Mouse (Mus musculus): ENCODE results near the gene Padi4. TPM values are rescaled to one million over a fixed set of nuclear protein-coding genes. Genes with fewer than 3 reads are reported as not detected.
A peak's percentile ranks its signal among the peaks of the same experiment; 100 is the strongest.

Padi4 gene
- polyA plus RNA-seq, 1 experiment from 2014 or later, result 1.7 TPM

DNA sequence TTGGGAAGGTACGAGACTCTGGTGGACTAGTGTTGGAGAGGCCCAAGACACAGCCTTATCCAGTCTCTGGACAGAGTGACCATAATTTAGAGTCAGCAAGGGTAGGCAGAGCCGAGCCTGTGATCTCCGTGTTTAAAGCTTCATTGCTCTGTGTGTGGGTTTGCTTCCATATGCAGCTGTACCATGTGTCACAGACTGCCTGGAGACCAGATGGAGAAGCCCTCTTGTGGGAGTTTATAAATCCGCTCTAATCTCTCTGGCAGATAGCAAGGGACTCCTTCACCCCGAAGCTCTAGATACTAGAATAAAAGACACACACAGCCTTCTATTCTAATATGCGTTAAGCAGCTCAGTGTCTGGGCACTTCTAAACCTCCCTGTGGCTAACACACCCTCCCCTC is 49.3 kb downstream of the Padi4 start:
- ATAC-seq (ENCODE audit: insufficient read depth, low FRiP score, low read depth), result no peak
- WGBS, result 58% methylated on average over 6 of the region's 6 CpGs
- Histone ChIP-seq H3K4me3 (replicated peaks) (no peak overlapping the region), H3K9ac (no peak overlapping the region), H3K27ac (no peak overlapping the region), H3K9me3 (no peaks in the 10 kb centered on the region), H3K4me1 (0 out of 2 replicates have a peak, but pooled peaks cover 4% of the 10 kb centered on the region), H3K36me3 (peaks cover 27% of the 10 kb centered on the region), H3K27me3 (replicated peaks) (no peaks in the 10 kb centered on the region), H3K4me2 (no peak overlapping the region)

DNA sequence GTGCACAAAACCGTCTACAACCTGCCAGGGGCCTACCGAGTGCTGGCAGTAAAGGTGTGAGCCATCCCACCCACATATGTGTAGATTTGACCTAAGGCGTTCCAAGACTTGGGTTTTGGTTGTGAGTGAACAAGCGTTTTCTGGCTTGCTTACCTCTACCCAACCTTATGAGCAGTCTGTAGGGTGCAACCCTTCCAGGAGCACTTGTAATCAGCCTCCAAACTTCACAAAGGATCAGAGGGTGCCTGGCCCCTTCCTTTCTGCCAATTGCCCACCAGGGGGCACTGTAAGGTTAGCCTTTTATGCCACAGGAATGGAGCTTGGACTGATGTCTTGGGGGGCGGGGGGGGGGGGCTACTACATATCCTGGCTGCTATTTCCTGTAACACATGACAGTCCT is 50.2 kb downstream of the Padi4 start:
- no peak overlapping the region for H3K9ac ChIP-seq
- no peak overlapping the region for H3K4me3 ChIP-seq (replicated peaks)
- WGBS, result 49% methylated on average over 5 of the region's 5 CpGs
- H3K4me1 ChIP-seq, result 0 out of 2 replicates have a peak, but pooled peaks cover 4% of the 10 kb centered on the region
- no peaks in the 10 kb centered on the region for H3K9me3 ChIP-seq
- no peak; the same call in 1 of the 2 replicates for ATAC-seq (ENCODE audit: insufficient read depth, low FRiP score, low read depth)
- H3K27ac ChIP-seq, result no peak overlapping the region
- peaks cover 34% of the 10 kb centered on the region for H3K36me3 ChIP-seq
- H3K27me3 ChIP-seq (replicated peaks), result no peaks in the 10 kb centered on the region
- H3K4me2 ChIP-seq, result no peak overlapping the region

DNA sequence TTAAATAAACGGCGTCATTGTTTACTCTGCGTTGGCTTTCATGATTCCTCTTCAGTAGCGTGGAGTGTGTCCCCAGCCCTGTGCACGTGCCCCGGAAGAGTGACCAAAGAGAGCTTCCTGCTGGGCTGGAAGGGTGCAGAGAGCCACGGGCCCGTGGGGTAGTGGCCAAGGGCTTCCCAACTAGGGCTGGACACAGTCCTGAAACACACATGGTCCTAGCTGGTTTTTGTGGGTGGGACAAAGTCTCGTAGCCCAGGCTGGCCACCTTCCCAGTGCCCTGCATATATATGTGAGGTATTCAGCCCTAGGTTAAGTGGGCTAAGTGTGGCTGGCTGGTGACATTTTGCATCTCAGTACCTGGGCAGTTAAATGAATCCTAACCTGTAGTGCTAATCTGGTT is 50.8 kb downstream of the Padi4 start:
- H3K4me2 ChIP-seq, result no peak overlapping the region
- H3K27me3 ChIP-seq (replicated peaks), result no peaks in the 10 kb centered on the region
- no peaks in the 10 kb centered on the region for H3K9me3 ChIP-seq
- no peak overlapping the region for H3K27ac ChIP-seq
- no peak overlapping the region for H3K9ac ChIP-seq
- no peak for ATAC-seq (ENCODE audit: insufficient read depth, low FRiP score, low read depth)
- H3K4me3 ChIP-seq (replicated peaks), result no peak overlapping the region
- H3K4me1 ChIP-seq, result 0 out of 2 replicates have a peak, but pooled peaks cover 4% of the 10 kb centered on the region
- 77% methylated on average over 9 of the region's 9 CpGs for WGBS
- H3K36me3 ChIP-seq, result peaks cover 39% of the 10 kb centered on the region

DNA sequence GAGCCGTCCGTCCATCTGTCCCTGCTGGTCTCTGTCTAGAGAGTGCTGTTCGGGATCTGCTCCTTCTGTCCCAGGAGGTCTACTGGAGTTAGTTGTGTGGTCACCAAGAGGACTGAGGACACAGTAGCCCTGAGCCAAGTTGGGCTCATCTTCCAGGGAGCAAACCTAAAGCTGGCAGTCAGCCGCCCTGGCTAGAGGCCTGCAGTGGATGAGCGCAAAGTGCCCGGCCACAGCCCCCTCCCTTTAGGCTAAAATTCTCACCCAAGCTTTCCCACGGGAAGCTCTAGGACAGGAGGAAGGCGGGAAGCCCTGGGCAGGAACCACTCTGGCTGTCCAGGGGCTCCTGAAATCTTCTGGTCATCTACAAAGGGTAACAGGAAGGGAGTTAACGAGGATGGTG is 51.3 kb downstream of the Padi4 start:
- Histone ChIP-seq H3K27ac (no peak overlapping the region), H3K9me3 (no peaks in the 10 kb centered on the region), H3K27me3 (replicated peaks) (no peaks in the 10 kb centered on the region), H3K4me2 (no peak overlapping the region), H3K4me3 (replicated peaks) (no peak overlapping the region), H3K4me1 (0 out of 2 replicates have a peak, but pooled peaks cover 4% of the 10 kb centered on the region), H3K9ac (no peak overlapping the region), H3K36me3 (peaks cover 43% of the 10 kb centered on the region)
- ATAC-seq (ENCODE audit: insufficient read depth, low FRiP score, low read depth), result no peak
- WGBS, result 78% methylated on average over 9 of the region's 9 CpGs

- Histone ChIP-seq H3K27me3 (replicated peaks) (no peaks in the 10 kb centered on the region), H3K36me3 (peaks cover 47% of the 10 kb centered on the region), H3K27ac (no peak overlapping the region), H3K9me3 (no peaks in the 10 kb centered on the region), H3K9ac (no peak overlapping the region), H3K4me3 (replicated peaks) (no peak overlapping the region), H3K4me2 (no peak overlapping the region), H3K4me1 (0 out of 2 replicates have a peak, but pooled peaks cover 4% of the 10 kb centered on the region)
- ATAC-seq (ENCODE audit: insufficient read depth, low FRiP score, low read depth), result no peak
- WGBS, result 76% methylated on average over 20 of the region's 20 CpGs
Observed at GRCm38 (mm10) chr4:140721968-140722490, 52.0 kb downstream of the Padi4 start.

GRCm38 (mm10) chr4:140720091-140720490 is 53.9 kb downstream of the Padi4 start:
- H3K4me2 ChIP-seq, result no peak overlapping the region
- no peak for ATAC-seq (ENCODE audit: insufficient read depth, low FRiP score, low read depth)
- peak overlapping the region; percentile 40; the same call in 1 of the 2 replicates for H3K27ac ChIP-seq
- H3K27me3 ChIP-seq (replicated peaks), result no peaks in the 10 kb centered on the region
- 0 out of 2 replicates have a peak, but pooled peaks cover 4% of the 10 kb centered on the region for H3K4me1 ChIP-seq
- WGBS, result 75% methylated on average over 5 of the region's 5 CpGs
- no peak overlapping the region for H3K4me3 ChIP-seq (replicated peaks)
- no peak overlapping the region for H3K9ac ChIP-seq
- H3K9me3 ChIP-seq, result no peaks in the 10 kb centered on the region
- peaks cover 66% of the 10 kb centered on the region for H3K36me3 ChIP-seq

- no peak overlapping the region for H3K9ac ChIP-seq
- no peak overlapping the region for H3K27ac ChIP-seq
- no peak for ATAC-seq (ENCODE audit: insufficient read depth, low FRiP score, low read depth)
- no peak overlapping the region for H3K4me2 ChIP-seq
- 92% methylated on average over 9 of the region's 9 CpGs for WGBS
- H3K9me3 ChIP-seq, result no peaks in the 10 kb centered on the region
- H3K27me3 ChIP-seq (replicated peaks), result no peaks in the 10 kb centered on the region
- H3K4me3 ChIP-seq (replicated peaks), result no peak overlapping the region
- H3K4me1 ChIP-seq, result peaks cover 11% of the 10 kb centered on the region
- H3K36me3 ChIP-seq, result peaks cover 74% of the 10 kb centered on the region
Observed at GRCm38 (mm10) chr4:140718436-140718835, 55.6 kb downstream of the Padi4 start.

- 89% methylated on average over 11 of the region's 11 CpGs for WGBS
Observed at GRCm38 (mm10) chr4:140716994-140717393, 57.0 kb downstream of the Padi4 start.

GRCm38 (mm10) chr4:140714586-140714985 is 59.5 kb downstream of the Padi4 start:
- WGBS, result 72% methylated on average over 5 of the region's 5 CpGs

More at GRCm38 (mm10) chr4:140716994-140717393, 57.0 kb downstream of the Padi4 start:
- Histone ChIP-seq H3K4me1 (peaks cover 10% of the 10 kb centered on the region), H3K27ac (no peak overlapping the region), H3K9me3 (no peaks in the 10 kb centered on the region), H3K4me3 (replicated peaks) (no peak overlapping the region), H3K36me3 (peaks cover 77% of the 10 kb centered on the region), H3K9ac (no peak overlapping the region), H3K4me2 (no peak overlapping the region), H3K27me3 (replicated peaks) (no peaks in the 10 kb centered on the region)
- ATAC-seq (ENCODE audit: insufficient read depth, low FRiP score, low read depth), result no peak

DNA sequence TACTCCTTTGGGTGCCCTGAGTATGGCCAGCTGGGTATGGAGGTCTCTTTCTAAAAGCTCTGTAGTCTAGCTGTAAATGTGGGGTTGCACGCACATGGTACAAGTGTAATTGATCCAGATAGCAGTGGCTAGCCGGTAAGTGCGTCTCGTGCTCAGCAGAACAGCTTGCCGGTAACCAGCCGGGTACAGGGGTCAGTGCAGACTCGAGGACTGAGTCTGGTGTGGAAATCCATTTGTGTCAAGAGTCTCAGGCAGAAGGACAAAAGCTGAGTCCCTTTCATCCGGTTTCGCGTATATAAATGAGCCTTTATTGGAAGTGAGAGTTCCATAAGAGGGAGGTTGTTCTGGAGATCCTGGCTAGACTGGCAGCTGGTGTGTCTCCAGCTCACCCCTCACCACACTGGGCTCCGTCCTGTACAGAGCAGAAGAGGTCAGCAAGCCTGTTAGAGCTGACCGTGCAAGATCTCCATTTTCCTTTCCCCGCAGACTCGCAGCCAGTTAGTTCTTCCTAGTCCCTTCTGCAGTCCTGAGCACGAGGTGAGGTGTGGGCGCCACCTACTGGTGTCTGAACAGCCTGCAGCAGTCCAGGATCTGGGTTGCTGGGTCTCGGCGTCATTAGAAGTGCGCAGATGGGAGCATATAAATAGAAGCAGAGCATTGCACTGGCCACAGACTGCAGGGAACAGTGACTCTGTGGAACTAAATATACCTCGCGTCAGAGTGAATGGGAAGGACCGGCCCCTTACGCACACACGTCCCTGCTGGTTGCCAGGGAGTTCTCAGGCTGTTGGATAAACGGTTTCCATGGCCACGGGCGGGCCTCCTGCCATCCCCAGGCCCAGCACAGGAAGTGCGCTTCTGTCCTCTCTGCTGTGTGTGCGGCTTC is 60.3 kb downstream of the Padi4 start:
- WGBS, result 39% methylated on average over 29 of the region's 29 CpGs
- peak overlapping the region; percentile 45 for H3K27ac ChIP-seq
- peaks cover 18% of the 10 kb centered on the region for H3K4me1 ChIP-seq
- no peaks in the 10 kb centered on the region for H3K9me3 ChIP-seq
- ATAC-seq (ENCODE audit: insufficient read depth, low FRiP score, low read depth), result peak; percentile 82
- no peak overlapping the region for H3K4me3 ChIP-seq (replicated peaks)
- H3K9ac ChIP-seq, result no peak overlapping the region
- H3K27me3 ChIP-seq (replicated peaks), result no peaks in the 10 kb centered on the region
- H3K36me3 ChIP-seq, result peaks cover 79% of the 10 kb centered on the region
- no peak overlapping the region for H3K4me2 ChIP-seq

More at GRCm38 (mm10) chr4:140714586-140714985, 59.5 kb downstream of the Padi4 start:
- Histone ChIP-seq H3K27me3 (replicated peaks) (no peaks in the 10 kb centered on the region), H3K4me1 (peaks cover 10% of the 10 kb centered on the region), H3K27ac (no peak overlapping the region), H3K36me3 (peaks cover 76% of the 10 kb centered on the region), H3K4me2 (no peak overlapping the region), H3K4me3 (replicated peaks) (no peak overlapping the region), H3K9ac (no peak overlapping the region), H3K9me3 (no peaks in the 10 kb centered on the region)
- ATAC-seq (ENCODE audit: insufficient read depth, low FRiP score, low read depth), result no peak

DNA sequence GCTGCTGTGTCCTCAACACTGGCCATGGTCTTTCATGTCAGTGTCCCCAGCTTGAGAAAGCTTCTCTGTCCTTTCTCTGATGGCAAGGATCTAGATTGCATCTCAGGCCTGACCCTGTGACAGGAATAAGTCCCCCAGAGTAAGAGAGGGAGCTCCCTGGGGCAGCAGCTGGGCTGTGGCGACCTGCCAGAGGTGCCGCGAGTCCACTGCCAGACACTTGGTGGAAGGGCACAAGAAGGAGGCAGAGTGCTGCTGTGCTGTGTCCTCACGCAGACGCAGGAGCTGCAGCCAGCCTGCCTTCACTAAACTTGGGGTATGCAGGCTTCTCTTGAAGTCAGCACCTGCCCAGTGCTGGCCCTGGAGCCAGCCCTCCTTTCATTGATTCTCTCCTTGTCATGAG is 62.7 kb downstream of the Padi4 start:
- H3K27ac ChIP-seq, result no peak overlapping the region
- H3K4me3 ChIP-seq (replicated peaks), result no peak overlapping the region
- H3K27me3 ChIP-seq (replicated peaks), result no peaks in the 10 kb centered on the region
- H3K9ac ChIP-seq, result no peak overlapping the region
- peaks cover 39% of the 10 kb centered on the region for H3K4me1 ChIP-seq
- WGBS, result 79% methylated on average over 5 of the region's 5 CpGs
- H3K36me3 ChIP-seq, result peaks cover 61% of the 10 kb centered on the region
- H3K4me2 ChIP-seq, result no peak overlapping the region
- no peaks in the 10 kb centered on the region for H3K9me3 ChIP-seq
- no peak for ATAC-seq (ENCODE audit: insufficient read depth, low FRiP score, low read depth)

DNA sequence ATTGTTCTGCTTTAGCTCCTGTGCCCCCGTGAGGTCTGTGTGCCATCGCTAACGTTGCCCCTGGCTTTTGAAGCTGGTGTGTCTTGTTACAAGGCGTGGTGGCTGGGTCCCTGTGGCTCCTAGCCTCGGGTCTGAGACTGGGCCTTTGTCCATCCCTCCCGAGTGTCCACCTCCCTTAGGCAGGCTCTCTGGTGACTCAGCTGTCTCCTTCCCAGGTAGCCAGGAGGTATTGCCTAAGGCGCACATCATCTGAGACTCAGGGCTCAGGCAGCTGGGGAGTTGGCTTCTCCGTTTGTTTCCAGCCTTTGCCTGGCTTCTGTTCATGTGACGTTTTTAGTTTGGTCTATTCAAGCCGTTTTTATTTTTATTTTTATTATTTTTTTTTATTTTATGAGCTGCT is 63.3 kb downstream of the Padi4 start:
- no peaks in the 10 kb centered on the region for H3K27me3 ChIP-seq (replicated peaks)
- H3K36me3 ChIP-seq, result peaks cover 56% of the 10 kb centered on the region
- no peak overlapping the region for H3K4me3 ChIP-seq (replicated peaks)
- H3K27ac ChIP-seq, result no peak overlapping the region
- no peak overlapping the region for H3K9ac ChIP-seq
- H3K4me1 ChIP-seq, result peaks cover 43% of the 10 kb centered on the region
- no peaks in the 10 kb centered on the region for H3K9me3 ChIP-seq
- H3K4me2 ChIP-seq, result no peak overlapping the region
- 84% methylated on average over 10 of the region's 10 CpGs for WGBS
- no peak for ATAC-seq (ENCODE audit: insufficient read depth, low FRiP score, low read depth)

Data from stomach, embryonic 15.5 days (tissue).